Mouse (Mus musculus) kidney, embryonic 16.5 days (tissue): ENCODE measurements around the gene Cnga4. TPM values are rescaled to one million over a fixed set of nuclear protein-coding genes. Genes with fewer than 3 reads are reported as not detected.
"Not testable (repeated sequence)": the region's sequence is repeated elsewhere in the genome, so short reads cannot be mapped to it uniquely, and the experiment has no call there.

Source experiments
- ATAC-seq: fragments of 200-750 bp; cut with Nextera tagmentation; 2 replicates; pipeline ENCODE4 v1.8.0; 2017; ENCODE audit warnings: moderate TSS enrichment; ENCODE audit not compliant: low FRiP score, low TSS enrichment
- H3K27ac ChIP-seq: fragments of 300-500 bp; sonication (generic); 2 replicates; pipeline ENCODE4 v1.5.1; 2014; ENCODE audit warnings: low read length
- H3K27me3 ChIP-seq: fragments of 300-500 bp; sonication (generic); 2 replicates; pipeline ENCODE4 v1.6.1; 2014; ENCODE audit warnings: low read length, control low read depth, mixed read lengths; ENCODE audit not compliant: insufficient read depth
- H3K36me3 ChIP-seq: fragments of 300-500 bp; sonication (generic); 2 replicates; pipeline ENCODE4 v1.6.1; 2014; ENCODE audit warnings: low read length, control low read depth, mixed read lengths; ENCODE audit not compliant: insufficient read depth
- H3K4me1 ChIP-seq: fragments of 300-500 bp; sonication (generic); 2 replicates; pipeline ENCODE4 v1.6.1; 2014; ENCODE audit warnings: low read length, control low read depth, mixed read lengths; ENCODE audit not compliant: insufficient read depth
- H3K4me2 ChIP-seq: fragments of 300-500 bp; sonication (generic); replicated peaks from 2 replicates; pipeline ENCODE4 v1.6.1; 2014; ENCODE audit warnings: low read depth, low read length
- H3K4me3 ChIP-seq: fragments of 300-500 bp; sonication (generic); 2 replicates; pipeline ENCODE4 v1.5.1; 2014; ENCODE audit warnings: mild to moderate bottlenecking, low read length
- H3K9ac ChIP-seq: fragments of 300-500 bp; sonication (generic); replicated peaks from 2 replicates; pipeline ENCODE4 v1.6.1; 2014; ENCODE audit warnings: low read length
- H3K9me3 ChIP-seq: fragments of 300-500 bp; sonication (generic); 2 replicates; pipeline ENCODE4 v1.6.1; 2016; ENCODE audit warnings: low read length, control low read depth
- WGBS: fragments of 180-500 bp; shearing (Covaris S2); extraction: QIAGEN DNeasy Blood & Tissue Kit; methylation state at CpG from one replicate; pipeline ENCODE4 v1.1.7; 2014; 5-methylcytosine and 5-hydroxymethylcytosine counted together
- polyA plus RNA-seq: library from polyadenylated mRNA; unstranded; fragments of >200 nt; fragmentation: Nextera tagmentation; extraction: Ambion mirVana; gene quantifications from 2 replicates; pipeline ENCODE4 v1.2.1, GENCODE M21; 2015

The Cnga4 gene
- polyA plus RNA-seq = not detected in 2 replicates

DNA sequence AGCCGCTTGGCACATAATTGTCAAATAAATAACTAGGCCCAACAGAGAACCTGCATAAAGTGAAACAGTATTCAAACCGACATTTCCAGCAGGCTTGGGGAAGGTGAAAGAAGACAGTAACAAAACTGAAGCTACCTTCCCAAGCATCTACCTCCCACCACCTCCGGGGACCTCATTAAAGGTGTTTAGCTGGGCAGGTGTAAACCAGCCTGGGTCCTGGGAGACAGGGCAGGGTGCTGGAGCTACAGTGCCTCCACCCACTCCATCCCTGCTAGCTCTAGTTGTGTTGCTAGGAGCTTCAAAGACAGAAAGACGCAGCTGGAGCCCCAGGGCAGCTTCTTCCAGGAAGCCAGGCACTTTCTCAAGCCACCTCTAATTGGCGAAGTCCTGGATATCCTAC is at the start of gene Cnga4:
Gene Cnga4, plus strand, starts transcription at position 301 of the 400 bp plus-strand sequence.
- Histone ChIP-seq H3K4me1 (peaks cover 3% of the 10 kb centered on the region; the same call in 1 of the 2 replicates), H3K9ac (no peak within 1 kb of the TSS), H3K27me3 (no peaks in the 10 kb centered on the region), H3K4me3 (no peak within 1 kb of the TSS), H3K9me3 (no peaks in the 10 kb centered on the region), H3K36me3 (no peaks in the 10 kb centered on the region), H3K4me2 (no peak within 1 kb of the TSS), H3K27ac (no peak within 1 kb of the TSS)
- 73% methylated on average over 5 of the region's 5 CpGs for WGBS
- ATAC-seq = no peak

DNA sequence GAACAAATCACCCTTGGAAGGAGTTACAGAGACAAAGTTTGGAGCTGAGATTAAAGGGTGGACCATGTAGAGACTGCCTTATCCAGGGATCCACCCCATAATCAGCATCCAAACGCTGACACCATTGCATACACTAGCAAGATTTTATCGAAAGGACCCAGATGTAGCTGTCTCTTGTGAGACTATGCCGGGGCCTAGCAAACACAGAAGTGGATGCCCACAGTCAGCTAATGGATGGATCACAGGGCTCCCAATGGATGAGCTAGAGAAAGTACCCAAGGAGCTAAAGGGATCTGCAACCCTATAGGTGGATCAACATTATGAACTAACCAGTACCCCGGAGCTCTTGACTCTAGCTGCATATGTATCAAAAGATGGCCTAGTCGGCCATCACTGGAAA is 48.3 kb upstream of the Cnga4 start:
- no CpG with 5 or more reads among the region's 5 CpGs for WGBS
- H3K27me3 ChIP-seq, ATAC-seq, H3K36me3 ChIP-seq, H3K9me3 ChIP-seq, H3K9ac ChIP-seq, H3K4me2 ChIP-seq, H3K4me3 ChIP-seq, H3K27ac ChIP-seq, H3K4me1 ChIP-seq: not testable (repeated sequence)

DNA sequence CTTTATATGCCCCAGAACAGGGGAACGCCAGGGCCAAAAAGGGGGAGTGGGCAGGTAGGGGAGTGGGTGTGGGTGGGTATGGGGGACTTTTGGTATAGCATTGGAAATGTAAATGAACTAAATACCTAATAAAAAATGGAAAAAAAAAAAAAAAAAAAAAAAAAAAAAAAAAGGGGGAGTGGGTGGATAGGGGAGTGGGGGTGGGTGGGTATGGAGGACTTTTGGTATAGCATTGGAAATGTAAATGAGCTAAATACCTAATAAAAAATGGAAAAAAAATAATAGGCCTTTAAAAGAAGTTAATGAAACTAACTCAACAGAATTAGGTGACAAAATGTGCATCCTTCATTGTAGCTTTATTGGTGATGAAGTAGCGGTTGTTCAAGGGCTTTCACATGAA is 47.9 kb upstream of the Cnga4 start:
- WGBS = 96% methylated on average over 1 of the region's 2 CpGs
- not testable (repeated sequence) for H3K4me1 ChIP-seq, H3K27ac ChIP-seq, H3K4me2 ChIP-seq, H3K4me3 ChIP-seq, H3K9ac ChIP-seq, H3K27me3 ChIP-seq, H3K36me3 ChIP-seq, H3K9me3 ChIP-seq, ATAC-seq

DNA sequence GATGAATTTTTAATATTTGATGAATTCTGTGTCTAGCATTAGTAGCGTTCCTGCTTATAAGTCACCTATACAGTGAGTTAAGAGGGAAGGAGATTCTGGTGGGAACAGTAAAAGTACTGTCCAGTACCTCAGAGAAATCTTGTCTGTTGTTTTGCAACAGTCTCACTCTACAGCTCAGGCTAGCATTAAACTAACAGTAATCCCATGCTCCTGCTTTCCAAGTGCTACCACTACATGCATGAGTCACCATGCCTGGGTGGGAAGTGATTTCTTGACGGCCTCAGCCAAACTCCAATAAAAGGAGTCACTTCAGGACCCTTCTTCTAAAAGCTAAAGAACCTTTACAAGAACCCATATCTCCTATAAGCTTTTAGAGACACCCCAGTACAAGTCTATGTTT is 42.7 kb upstream of the Cnga4 start:
- H3K4me1 ChIP-seq = no peaks in the 10 kb centered on the region
- no peak for ATAC-seq
- WGBS = 74% methylated on average over 2 of the region's 2 CpGs
- no peaks in the 10 kb centered on the region for H3K27me3 ChIP-seq
- no peak overlapping the region for H3K4me3 ChIP-seq
- H3K9me3 ChIP-seq = no peaks in the 10 kb centered on the region
- H3K36me3 ChIP-seq = no peaks in the 10 kb centered on the region
- no peak overlapping the region for H3K27ac ChIP-seq
- no peak overlapping the region for H3K9ac ChIP-seq
- no peak overlapping the region for H3K4me2 ChIP-seq

DNA sequence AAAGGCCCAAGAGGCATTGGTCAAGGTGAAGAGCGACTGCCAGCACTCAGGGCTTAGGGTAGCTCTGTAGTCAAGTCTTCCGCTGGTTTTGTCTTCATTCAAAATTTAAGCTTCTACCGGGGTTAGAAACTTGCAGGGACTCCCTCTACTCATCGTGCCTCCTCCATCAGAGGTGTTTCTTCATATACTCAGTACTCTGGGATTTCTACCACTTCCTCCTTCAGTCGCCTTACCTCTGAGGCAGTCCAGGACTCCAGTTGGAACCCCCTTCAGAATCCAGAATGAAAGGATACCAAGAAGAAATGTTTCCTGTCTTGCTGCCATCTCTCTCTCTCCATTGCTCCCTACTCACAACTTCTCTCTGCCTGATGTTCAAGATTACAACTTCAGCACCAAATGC is 37.1 kb upstream of the Cnga4 start:
- no peak for ATAC-seq
- no peaks in the 10 kb centered on the region for H3K27me3 ChIP-seq
- no peaks in the 10 kb centered on the region for H3K9me3 ChIP-seq
- no peak overlapping the region for H3K4me3 ChIP-seq
- H3K4me2 ChIP-seq = no peak overlapping the region
- no peaks in the 10 kb centered on the region for H3K4me1 ChIP-seq
- 84% methylated on average over 5 of the region's 5 CpGs for WGBS
- no peak overlapping the region for H3K27ac ChIP-seq
- no peak overlapping the region for H3K9ac ChIP-seq
- no peaks in the 10 kb centered on the region for H3K36me3 ChIP-seq

DNA sequence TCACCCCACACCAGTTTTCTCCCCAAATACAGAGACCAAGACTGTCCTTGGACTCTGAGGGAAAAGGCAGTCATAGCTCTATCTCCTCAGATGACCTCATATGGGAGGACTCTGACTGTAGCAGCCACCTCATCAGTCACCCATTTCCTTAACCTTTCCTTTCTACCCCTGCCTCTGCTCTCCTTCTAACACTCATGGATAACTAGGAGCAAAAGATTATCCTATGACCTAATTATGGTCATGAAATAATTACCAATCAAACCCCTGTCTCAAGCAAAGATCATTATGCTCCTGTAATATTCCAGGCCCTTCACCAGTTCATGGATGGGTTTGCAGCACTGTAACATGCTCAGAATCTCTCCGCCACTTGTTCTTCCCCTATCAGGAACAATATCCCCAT is 36.4 kb upstream of the Cnga4 start, which contains the start of gene Olfr692:
Gene Olfr692, plus strand, starts transcription at position 301 of the 400 bp plus-strand sequence.
- Histone ChIP-seq H3K4me1 (no peaks in the 10 kb centered on the region), H3K4me2 (no peak within 1 kb of the TSS), H3K9me3 (no peaks in the 10 kb centered on the region), H3K4me3 (no peak within 1 kb of the TSS), H3K27ac (no peak within 1 kb of the TSS), H3K27me3 (no peaks in the 10 kb centered on the region), H3K9ac (no peak within 1 kb of the TSS), H3K36me3 (no peaks in the 10 kb centered on the region)
- 96% methylated on average over 1 of the region's 1 CpGs for WGBS
- no peak for ATAC-seq

DNA sequence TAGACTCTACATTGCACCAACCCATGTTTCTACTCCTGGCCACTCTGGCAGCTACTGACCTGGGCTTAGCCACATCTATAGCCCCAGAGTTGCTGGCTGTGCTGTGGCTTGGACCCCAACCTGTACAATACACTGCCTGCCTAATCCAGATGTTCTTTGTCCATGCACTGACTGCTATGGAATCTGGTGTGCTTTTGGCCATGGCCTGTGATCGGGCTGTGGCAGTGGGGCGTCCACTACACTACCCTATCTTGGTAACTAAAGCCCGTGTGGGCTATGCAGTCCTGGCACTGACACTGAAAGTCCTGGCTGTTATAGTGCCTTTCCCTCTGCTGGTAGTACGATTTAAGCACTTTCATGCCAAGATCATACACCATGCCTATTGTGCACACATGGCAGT is 35.8 kb upstream of the Cnga4 start:
- Histone ChIP-seq H3K4me2 (no peak overlapping the region), H3K4me3 (no peak overlapping the region), H3K27me3 (no peaks in the 10 kb centered on the region), H3K36me3 (0 out of 2 replicates have a peak, but pooled peaks cover 2% of the 10 kb centered on the region), H3K9me3 (no peaks in the 10 kb centered on the region), H3K9ac (no peak overlapping the region), H3K4me1 (no peaks in the 10 kb centered on the region), H3K27ac (no peak overlapping the region)
- no peak for ATAC-seq
- WGBS = 93% methylated on average over 4 of the region's 4 CpGs

DNA sequence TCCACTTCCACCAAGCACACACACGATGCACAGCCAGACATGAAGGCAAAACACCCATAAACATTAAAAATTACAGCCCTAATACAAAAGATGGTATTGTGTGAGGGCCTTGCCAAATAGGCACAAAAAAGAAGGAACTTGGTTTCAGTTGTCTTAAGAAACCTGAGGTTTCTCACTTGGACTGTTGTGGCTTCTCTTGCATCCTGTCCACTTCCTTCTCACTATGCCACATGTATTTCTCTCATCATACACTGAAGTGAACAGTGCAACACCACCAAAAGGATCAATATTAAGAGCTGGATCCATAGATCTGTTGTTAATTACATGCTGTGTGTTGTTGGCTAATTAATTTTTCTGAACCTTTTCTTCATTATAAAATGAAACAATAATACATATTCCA is 31.5 kb upstream of the Cnga4 start:
- H3K27ac ChIP-seq = no peak overlapping the region
- no peak overlapping the region for H3K9ac ChIP-seq
- H3K27me3 ChIP-seq = no peaks in the 10 kb centered on the region
- no peak overlapping the region for H3K4me2 ChIP-seq
- no peaks in the 10 kb centered on the region for H3K9me3 ChIP-seq
- no peak overlapping the region for H3K4me3 ChIP-seq
- WGBS = 83% methylated on average over 1 of the region's 1 CpGs
- no peak for ATAC-seq
- H3K4me1 ChIP-seq = no peaks in the 10 kb centered on the region
- H3K36me3 ChIP-seq = peaks cover 15% of the 10 kb centered on the region

DNA sequence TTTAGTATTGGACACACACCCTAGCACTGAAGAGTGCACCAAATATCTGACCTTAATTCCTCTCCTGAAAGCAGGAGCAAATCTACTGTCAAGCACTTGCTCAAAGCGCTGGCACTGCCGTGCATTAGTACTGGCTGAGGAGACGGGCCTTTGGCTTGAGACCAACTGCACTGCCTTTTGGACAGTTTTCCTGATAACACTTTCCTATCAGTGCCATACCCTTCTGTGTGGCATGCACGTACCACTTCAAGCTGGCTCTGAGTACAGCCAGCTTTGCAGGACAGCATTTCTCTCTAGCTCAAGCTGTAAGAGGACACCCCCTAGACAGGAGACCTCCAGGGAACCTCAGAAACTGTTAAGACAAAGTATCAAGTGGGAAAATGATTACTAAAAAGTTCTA is 30.9 kb upstream of the Cnga4 start:
- no peak overlapping the region for H3K27ac ChIP-seq
- no peaks in the 10 kb centered on the region for H3K27me3 ChIP-seq
- H3K36me3 ChIP-seq = peaks cover 20% of the 10 kb centered on the region
- ATAC-seq = no peak
- H3K4me2 ChIP-seq = no peak overlapping the region
- H3K9ac ChIP-seq = no peak overlapping the region
- 89% methylated on average over 4 of the region's 4 CpGs for WGBS
- no peaks in the 10 kb centered on the region for H3K4me1 ChIP-seq
- H3K4me3 ChIP-seq = no peak overlapping the region
- no peaks in the 10 kb centered on the region for H3K9me3 ChIP-seq

DNA sequence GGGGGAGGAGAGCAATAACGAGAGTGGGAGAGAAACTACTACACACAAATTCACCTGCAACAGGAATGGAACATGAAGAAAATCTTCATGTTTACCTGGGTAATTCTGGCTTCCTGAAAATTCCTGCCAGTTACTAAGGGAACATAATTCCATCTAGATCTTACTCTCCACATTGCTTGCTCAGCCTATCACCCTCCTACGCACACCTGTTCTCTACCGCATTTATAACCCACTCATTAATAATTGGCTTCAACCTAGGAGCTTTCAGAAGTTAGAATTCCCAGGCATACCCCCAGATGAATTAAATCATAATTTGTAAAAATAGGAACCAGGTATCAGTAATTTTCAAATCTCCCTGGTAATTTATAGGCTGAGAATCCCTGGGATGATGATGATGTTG is 30.4 kb upstream of the Cnga4 start:
- no peak overlapping the region for H3K9ac ChIP-seq
- H3K27me3 ChIP-seq = no peaks in the 10 kb centered on the region
- H3K4me2 ChIP-seq = no peak overlapping the region
- WGBS = 94% methylated on average over 3 of the region's 3 CpGs
- H3K4me1 ChIP-seq = no peaks in the 10 kb centered on the region
- peaks cover 24% of the 10 kb centered on the region for H3K36me3 ChIP-seq
- H3K9me3 ChIP-seq = no peaks in the 10 kb centered on the region
- no peak overlapping the region for H3K4me3 ChIP-seq
- ATAC-seq = no peak
- no peak overlapping the region for H3K27ac ChIP-seq

DNA sequence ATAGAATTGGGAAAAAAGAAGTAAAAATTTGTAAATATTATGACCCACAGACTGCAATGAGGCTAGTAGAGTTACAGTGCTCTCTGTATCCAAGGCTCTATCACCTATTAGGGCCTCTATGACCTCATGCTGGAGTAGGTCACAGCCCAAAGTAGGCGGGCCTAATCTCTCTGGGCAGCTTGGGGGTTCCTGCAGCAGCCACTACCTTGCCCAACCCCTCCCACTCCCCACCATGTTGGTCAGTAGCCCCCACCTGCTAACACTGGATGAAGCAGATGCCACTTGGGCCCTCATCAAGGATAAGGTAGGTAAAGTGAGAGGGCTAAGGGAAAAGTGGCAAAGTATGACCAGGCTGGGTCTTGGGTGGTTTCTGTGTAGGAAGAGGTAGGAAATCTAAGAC is 29.5 kb upstream of the Cnga4 start, which contains the start of gene Gm5901:
Gene Gm5901, plus strand, starts transcription at position 173 of the 400 bp plus-strand sequence.
- Histone ChIP-seq H3K9ac (no peak within 1 kb of the TSS), H3K4me1 (no peaks in the 10 kb centered on the region), H3K9me3 (no peaks in the 10 kb centered on the region), H3K4me3 (no peak within 1 kb of the TSS), H3K4me2 (no peak within 1 kb of the TSS), H3K36me3 (peaks cover 32% of the 10 kb centered on the region), H3K27me3 (no peaks in the 10 kb centered on the region), H3K27ac (no peak within 1 kb of the TSS)
- ATAC-seq = no peak
- 95% methylated on average over 1 of the region's 1 CpGs for WGBS
